Mouse (Mus musculus): ENCODE results near the gene Lama2. TPM values are rescaled to one million over a fixed set of nuclear protein-coding genes. Genes with fewer than 3 reads are reported as not detected.

Gene Lama2
- polyA plus RNA-seq, 1 experiment from 2014 or later, result 12.8 TPM

GRCm38 (mm10) chr10:27222639-27223315 is 396.8 kb downstream of the Lama2 start:
- DNase-seq (ENCODE audit: low spot score) (peak; percentile 27), ATAC-seq (no peak; the same call in 1 of the 2 replicates)
- TF ChIP-seq EP300 (IDR thresholded peaks at IDR 0.05) (no peak), CTCF (IDR thresholded peaks at IDR 0.05) (no peak)
- Histone ChIP-seq H3K4me1 (ENCODE audit: insufficient read depth, low read depth, low read length) (no peaks in the 10 kb centered on the region), H3K9me3 (ENCODE audit: low read length) (no peaks in the 10 kb centered on the region), H3K36me3 (ENCODE audit: insufficient read depth, low read length) (no peaks in the 10 kb centered on the region), H3K4me3 (ENCODE audit: low read depth, low read length) (no peak overlapping the region), H3K27me3 (replicated peaks; ENCODE audit: insufficient read depth, low read length) (no peaks in the 10 kb centered on the region), H3K27ac (ENCODE audit: low read length) (no peak overlapping the region), H3K4me2 (replicated peaks; ENCODE audit: low read depth, low read length) (no peak overlapping the region), H3K9ac (replicated peaks; ENCODE audit: low read depth) (no peak overlapping the region)
- WGBS, result 61% methylated on average over 6 of the region's 6 CpGs

GRCm38 (mm10) chr10:27219698-27220097 is 399.9 kb downstream of the Lama2 start:
- no peaks in the 10 kb centered on the region for H3K9me3 ChIP-seq (ENCODE audit: low read length)
- no peaks in the 10 kb centered on the region for H3K4me1 ChIP-seq (ENCODE audit: insufficient read depth, low read depth, low read length)
- H3K36me3 ChIP-seq (ENCODE audit: insufficient read depth, low read length), result no peaks in the 10 kb centered on the region
- WGBS, result 41% methylated on average over 1 of the region's 1 CpGs
- H3K27ac ChIP-seq (ENCODE audit: low read length), result no peak overlapping the region
- no peak; the same call in 1 of the 2 replicates for ATAC-seq
- no peak overlapping the region for H3K9ac ChIP-seq (replicated peaks; ENCODE audit: low read depth)
- DNase-seq (ENCODE audit: low spot score), result peak; percentile 8
- TF ChIP-seq CTCF (IDR thresholded peaks at IDR 0.05) (no peak), EP300 (IDR thresholded peaks at IDR 0.05) (no peak)
- H3K27me3 ChIP-seq (replicated peaks; ENCODE audit: insufficient read depth, low read length), result no peaks in the 10 kb centered on the region
- no peak overlapping the region for H3K4me3 ChIP-seq (ENCODE audit: low read depth, low read length)
- H3K4me2 ChIP-seq (replicated peaks; ENCODE audit: low read depth, low read length), result no peak overlapping the region

GRCm38 (mm10) chr10:27207320-27207719 is 412.2 kb downstream of the Lama2 start:
- Histone ChIP-seq H3K9ac (replicated peaks; ENCODE audit: low read depth) (no peak overlapping the region), H3K4me3 (ENCODE audit: low read depth, low read length) (no peak overlapping the region), H3K36me3 (ENCODE audit: insufficient read depth, low read length) (no peaks in the 10 kb centered on the region), H3K4me2 (replicated peaks; ENCODE audit: low read depth, low read length) (no peak overlapping the region), H3K27ac (ENCODE audit: low read length) (no peak overlapping the region), H3K4me1 (ENCODE audit: insufficient read depth, low read depth, low read length) (no peaks in the 10 kb centered on the region), H3K27me3 (replicated peaks; ENCODE audit: insufficient read depth, low read length) (no peaks in the 10 kb centered on the region), H3K9me3 (ENCODE audit: low read length) (no peaks in the 10 kb centered on the region)
- TF ChIP-seq EP300 (IDR thresholded peaks at IDR 0.05), result no peak
- no peak for TF ChIP-seq CTCF (IDR thresholded peaks at IDR 0.05)
- 22% methylated on average over 12 of the region's 12 CpGs for WGBS
- no peak for ATAC-seq
- no peak for DNase-seq (ENCODE audit: low spot score)

GRCm38 (mm10) chr10:27198443-27198842 is 421.1 kb downstream of the Lama2 start:
- DNase-seq (ENCODE audit: low spot score) (no peak), ATAC-seq (no peak)
- H3K36me3 ChIP-seq (ENCODE audit: insufficient read depth, low read length), result no peaks in the 10 kb centered on the region
- H3K4me3 ChIP-seq (ENCODE audit: low read depth, low read length), result no peak overlapping the region
- no peaks in the 10 kb centered on the region for H3K4me1 ChIP-seq (ENCODE audit: insufficient read depth, low read depth, low read length)
- no peak overlapping the region for H3K4me2 ChIP-seq (replicated peaks; ENCODE audit: low read depth, low read length)
- TF ChIP-seq EP300 (IDR thresholded peaks at IDR 0.05) (no peak), CTCF (IDR thresholded peaks at IDR 0.05) (no peak)
- H3K9me3 ChIP-seq (ENCODE audit: low read length), result no peaks in the 10 kb centered on the region
- no peaks in the 10 kb centered on the region for H3K27me3 ChIP-seq (replicated peaks; ENCODE audit: insufficient read depth, low read length)
- H3K9ac ChIP-seq (replicated peaks; ENCODE audit: low read depth), result no peak overlapping the region
- WGBS, result 42% methylated on average over 1 of the region's 1 CpGs
- no peak overlapping the region for H3K27ac ChIP-seq (ENCODE audit: low read length)

GRCm38 (mm10) chr10:27193986-27194908 is 425.3 kb downstream of the Lama2 start:
- Histone ChIP-seq H3K27ac (ENCODE audit: low read length) (no peak overlapping the region), H3K9ac (replicated peaks; ENCODE audit: low read depth) (no peak overlapping the region), H3K27me3 (replicated peaks; ENCODE audit: insufficient read depth, low read length) (no peaks in the 10 kb centered on the region), H3K4me2 (replicated peaks; ENCODE audit: low read depth, low read length) (no peak overlapping the region), H3K36me3 (ENCODE audit: insufficient read depth, low read length) (no peaks in the 10 kb centered on the region), H3K4me3 (ENCODE audit: low read depth, low read length) (no peak overlapping the region), H3K9me3 (ENCODE audit: low read length) (no peaks in the 10 kb centered on the region), H3K4me1 (ENCODE audit: insufficient read depth, low read depth, low read length) (no peaks in the 10 kb centered on the region)
- ATAC-seq (no peak), DNase-seq (ENCODE audit: low spot score) (no peak)
- TF ChIP-seq EP300 (IDR thresholded peaks at IDR 0.05) (no peak), CTCF (IDR thresholded peaks at IDR 0.05) (no peak)
- WGBS, result 83% methylated on average over 8 of the region's 8 CpGs

- Histone ChIP-seq H3K9ac (replicated peaks; ENCODE audit: low read depth) (no peak overlapping the region), H3K36me3 (ENCODE audit: insufficient read depth, low read length) (no peaks in the 10 kb centered on the region), H3K27ac (ENCODE audit: low read length) (no peak overlapping the region), H3K4me1 (ENCODE audit: insufficient read depth, low read depth, low read length) (no peaks in the 10 kb centered on the region), H3K4me3 (ENCODE audit: low read depth, low read length) (no peak overlapping the region), H3K4me2 (replicated peaks; ENCODE audit: low read depth, low read length) (no peak overlapping the region), H3K9me3 (ENCODE audit: low read length) (no peaks in the 10 kb centered on the region), H3K27me3 (replicated peaks; ENCODE audit: insufficient read depth, low read length) (no peaks in the 10 kb centered on the region)
- DNase-seq (ENCODE audit: low spot score) (no peak), ATAC-seq (no peak)
- 76% methylated on average over 9 of the region's 9 CpGs for WGBS
- TF ChIP-seq CTCF (IDR thresholded peaks at IDR 0.05) (no peak), EP300 (IDR thresholded peaks at IDR 0.05) (no peak)
Observed at GRCm38 (mm10) chr10:27188630-27189365, 430.8 kb downstream of the Lama2 start.

All from lung, postnatal 0 days (tissue).